Mouse (Mus musculus) ZHBTc4 (cell line): ENCODE results near the gene Mslnl.

Source experiments
- DNase-seq: peaks from one replicate; pipeline ENCODE4 v3.0.0-alpha.2; 2011; ENCODE audit warnings: low read depth, low spot score

Mslnl gene

DNA sequence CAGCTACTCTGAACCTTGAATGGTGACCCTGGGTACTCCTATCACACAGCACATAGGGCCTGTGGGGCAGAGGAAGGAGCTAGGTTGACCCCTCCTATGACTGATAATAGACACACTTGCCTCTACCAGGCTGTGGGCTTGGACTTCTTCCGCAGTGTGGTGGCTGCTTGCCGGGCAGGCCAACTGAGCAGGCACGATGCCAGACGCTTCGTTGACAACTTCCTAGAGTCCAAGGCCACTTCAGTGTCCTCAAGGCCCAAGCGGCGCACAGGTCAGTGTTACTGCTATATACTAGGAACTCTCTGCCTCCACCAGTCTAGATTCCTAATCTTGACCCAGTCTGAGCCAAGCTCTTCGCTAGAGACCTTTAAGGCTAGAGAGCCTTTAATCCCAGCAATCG is 8.0 kb downstream of the Mslnl start:
- no peak for DNase-seq

DNA sequence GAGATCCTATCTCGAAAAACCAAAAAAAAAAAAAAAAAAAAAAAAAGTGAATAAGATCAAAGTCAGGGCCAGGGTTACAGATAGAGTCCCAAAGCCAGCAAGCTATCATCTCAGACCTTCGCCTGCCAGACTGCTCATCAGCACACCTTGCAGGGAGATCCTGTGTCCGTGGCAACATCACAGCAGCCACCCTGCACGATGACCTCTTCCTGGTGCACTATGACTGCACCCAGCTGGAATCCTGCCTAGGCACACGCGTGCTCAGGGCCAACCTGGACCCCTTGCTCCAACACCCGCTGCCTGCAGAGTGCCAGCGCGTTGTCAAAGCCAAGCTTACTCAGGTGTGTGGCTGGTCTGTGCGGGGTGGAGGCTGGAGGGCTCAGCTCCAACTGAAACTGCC is 8.5 kb downstream of the Mslnl start:
- DNase-seq = no peak

DNA sequence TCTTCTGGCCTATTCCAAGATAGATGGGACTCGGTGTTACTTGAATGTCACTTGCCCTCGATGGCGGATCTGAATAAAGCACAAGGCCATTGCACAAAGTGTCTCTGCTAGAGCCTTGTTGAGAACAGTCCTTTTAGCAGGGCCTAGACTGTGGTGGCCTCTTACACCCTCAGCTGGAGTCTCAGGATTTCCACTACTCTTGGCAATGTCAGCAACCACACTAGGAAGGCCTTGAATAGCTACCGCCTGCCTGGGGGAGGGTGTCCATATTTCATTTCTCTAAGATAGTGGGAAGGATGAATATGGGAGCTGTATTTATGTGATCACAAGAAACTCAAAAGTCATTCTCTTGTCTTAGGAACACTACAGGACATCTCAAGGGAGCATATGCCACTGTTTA is 12.4 kb downstream of the Mslnl start:
- no peak for DNase-seq

DNA sequence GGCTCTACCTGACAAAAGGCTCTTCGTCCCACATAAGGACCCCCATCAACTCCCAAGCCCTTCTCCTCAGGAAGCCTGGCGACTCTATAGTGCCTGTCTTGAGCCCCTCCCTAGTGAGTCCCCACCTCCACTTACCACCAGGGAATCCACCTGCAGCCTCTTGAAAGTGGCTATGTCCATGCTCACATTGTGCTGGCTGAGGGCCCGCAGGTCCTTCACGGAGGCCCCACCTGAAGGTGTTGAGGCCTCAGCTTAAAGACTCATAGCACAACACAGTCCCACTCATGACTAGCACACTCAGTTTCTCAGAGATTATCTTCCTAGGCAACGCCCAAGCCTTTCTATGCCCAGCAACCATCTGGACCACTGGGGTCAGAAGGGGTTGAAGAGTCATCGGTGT is 13.5 kb downstream of the Mslnl start:
- no peak for DNase-seq

DNA sequence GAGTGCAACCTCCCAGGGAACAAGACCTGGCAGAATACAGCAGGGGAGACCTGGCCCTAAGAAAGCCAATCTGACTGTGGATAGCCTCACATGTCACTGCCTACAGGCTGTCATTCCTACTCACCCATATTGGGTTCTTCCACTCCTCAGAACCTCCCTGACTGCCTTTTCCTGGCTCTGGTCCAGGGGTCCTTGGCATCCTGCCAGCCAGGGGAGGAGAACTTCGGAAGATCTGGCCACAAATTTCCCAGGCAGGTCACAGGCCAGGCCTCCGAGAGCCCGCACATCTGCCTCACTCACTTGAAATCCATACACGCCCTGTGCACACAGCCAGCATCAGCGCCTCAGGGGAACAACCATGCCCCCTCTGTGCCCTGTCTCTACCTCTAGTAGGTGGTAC is 15.6 kb downstream of the Mslnl start:
- DNase-seq = no peak

DNA sequence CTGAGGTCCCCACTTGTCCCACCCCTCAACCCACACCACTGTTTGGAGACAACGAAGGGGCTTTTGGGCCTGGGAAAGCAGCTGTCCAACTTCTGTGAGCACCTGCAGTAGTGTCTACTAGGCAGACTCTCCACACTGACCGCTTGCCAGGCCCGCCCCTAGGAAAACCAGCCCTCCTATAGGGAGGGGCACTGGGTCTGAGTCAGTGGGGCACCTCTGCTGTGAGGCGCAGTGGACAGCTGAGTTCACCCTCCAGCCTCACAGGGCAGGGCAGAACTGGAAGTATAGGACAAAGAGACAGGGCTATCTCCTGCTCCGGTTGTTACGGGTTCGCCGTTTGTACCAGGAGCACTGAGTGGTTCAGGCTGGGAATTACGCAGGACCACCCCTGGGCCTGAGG is 18.4 kb downstream of the Mslnl start, which contains the start of gene Msln:
Gene Msln (minus strand): TSS at position 138 of the 400 bp plus-strand sequence.
- DNase-seq = no peak

DNA sequence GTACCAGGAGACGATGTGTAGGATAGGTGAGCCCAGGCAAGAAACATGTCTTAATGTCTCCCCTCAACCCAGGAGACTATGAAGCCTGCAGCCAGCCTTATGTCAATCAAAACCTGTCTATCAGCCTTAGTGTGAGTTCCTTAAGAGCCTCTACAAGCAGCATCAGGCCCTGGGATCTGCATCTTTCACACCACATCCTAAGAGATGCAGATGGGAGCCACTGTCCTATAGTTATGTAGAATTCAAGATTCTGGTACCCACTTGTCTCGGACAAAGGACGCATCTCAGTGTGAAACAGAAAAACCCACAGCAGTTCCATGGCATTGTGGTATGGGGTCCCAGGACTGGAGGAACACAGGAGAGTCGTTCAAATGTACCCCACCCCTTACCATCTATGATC is 19.2 kb downstream of the Mslnl start:
- DNase-seq = peak; percentile 58

DNA sequence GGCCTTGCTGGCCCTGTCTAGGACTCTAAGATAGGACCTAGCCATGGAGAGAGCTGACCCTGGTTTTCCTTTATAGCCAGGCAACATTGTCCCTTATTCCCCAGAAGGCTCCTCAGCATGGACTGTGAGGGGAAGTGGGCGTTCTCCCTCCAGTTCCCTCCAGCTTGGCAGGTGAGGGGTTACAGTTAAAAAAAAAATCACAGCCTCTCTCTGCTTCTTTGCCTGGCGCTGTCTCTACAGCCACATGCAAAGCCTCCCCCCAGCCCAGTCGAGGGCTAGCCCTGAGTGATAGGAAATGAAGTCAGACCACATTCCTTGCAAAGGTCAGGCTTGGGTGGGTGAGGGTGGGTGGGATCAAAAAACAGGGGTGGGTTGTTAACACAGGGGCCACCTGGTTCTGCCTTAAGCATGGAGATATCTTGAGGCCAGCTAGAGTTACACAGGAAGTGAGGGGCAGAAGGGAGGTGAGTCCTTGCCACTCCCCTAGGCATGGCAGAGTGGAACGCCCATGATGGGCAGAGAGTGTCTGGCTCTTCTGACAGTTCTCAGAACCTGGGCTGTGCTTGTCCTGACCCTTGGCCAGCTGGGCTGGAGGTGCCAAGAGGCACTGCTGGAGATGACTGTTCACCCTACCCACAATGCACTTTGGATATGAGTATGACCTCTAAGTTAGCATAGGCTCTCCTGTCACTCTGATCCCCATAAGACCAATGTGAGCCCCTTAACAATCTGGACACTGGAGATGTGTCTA is 20.0 kb downstream of the Mslnl start:
- peak; percentile 70 for DNase-seq

DNA sequence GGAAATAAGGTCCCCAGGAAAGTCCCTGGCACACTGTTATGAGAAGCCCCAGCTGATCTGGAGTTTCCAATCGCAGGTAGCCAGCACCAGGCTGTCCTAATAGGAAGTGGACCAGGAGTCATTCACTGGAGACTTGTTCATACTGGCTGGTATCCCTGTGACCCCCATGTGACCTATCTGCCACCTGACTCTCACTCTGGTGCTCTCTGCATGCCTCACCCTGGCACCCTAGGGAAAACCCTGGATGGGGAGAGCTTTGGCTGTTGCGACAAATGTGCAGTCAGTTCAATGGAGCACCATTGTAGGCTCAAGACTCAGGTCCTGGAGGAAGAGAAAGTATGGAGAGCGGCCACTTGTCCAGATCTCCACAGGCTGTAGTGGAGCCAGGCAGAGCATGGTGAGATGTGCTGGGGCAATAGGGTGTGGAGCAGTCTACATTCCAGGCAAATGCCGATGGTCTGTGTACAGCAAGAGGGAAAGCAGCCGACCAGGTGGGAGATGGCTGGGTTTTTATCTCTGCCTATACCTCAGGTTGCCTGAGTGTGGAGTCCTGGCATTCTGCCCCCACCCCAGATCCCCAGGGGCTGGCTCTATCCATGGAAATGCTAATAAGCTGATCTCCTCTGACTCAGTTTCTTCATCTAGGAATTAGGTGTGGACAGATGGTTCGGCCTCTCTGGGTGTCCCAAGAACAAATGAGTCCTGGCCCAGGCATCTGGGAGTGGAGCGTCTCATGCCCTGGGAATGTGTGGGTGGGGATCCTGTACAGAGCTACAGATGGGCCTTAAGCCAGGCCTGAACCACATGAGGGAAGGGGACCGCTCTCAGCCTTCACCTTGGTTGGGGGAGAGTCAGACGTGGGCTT is 20.8 kb downstream of the Mslnl start:
- DNase-seq = peak; percentile 93

DNA sequence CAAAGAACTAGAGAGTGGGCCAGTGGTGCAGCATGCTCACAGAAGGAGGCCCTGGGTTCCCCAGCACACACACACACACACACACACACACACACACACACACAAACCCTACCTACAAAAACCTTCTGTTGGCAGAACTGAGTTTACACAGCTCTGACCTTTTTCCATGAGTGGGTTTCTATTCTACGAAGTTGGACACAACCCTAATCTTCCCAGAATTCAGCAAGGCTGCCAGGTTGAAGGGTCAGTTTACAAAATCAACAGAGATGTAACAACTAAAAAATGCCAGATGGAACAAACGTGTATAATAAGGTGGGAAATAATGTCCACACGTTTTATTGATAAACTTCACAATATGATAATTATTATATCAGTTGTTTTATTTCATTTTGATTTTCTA is 21.8 kb downstream of the Mslnl start:
- DNase-seq = no peak

DNA sequence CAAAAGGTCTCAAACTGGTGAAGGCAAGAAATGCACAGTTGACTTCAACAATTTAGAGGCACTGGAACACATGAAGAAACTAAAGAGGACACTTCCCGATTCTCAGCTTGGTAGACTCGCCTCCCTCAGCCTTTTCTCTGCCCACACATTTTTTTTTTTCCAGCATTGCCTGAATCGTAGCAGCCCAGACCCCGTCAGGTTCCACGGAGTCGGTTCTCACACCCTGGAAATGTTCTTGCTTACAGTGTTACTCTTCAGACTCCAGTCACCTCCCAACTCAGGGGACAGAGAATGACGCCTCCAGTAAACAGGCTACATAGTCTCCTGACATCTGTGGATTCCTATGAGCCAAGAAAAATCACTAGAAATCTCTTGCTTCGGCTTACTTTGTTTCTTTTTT is 24.3 kb downstream of the Mslnl start:
- DNase-seq = no peak

DNA sequence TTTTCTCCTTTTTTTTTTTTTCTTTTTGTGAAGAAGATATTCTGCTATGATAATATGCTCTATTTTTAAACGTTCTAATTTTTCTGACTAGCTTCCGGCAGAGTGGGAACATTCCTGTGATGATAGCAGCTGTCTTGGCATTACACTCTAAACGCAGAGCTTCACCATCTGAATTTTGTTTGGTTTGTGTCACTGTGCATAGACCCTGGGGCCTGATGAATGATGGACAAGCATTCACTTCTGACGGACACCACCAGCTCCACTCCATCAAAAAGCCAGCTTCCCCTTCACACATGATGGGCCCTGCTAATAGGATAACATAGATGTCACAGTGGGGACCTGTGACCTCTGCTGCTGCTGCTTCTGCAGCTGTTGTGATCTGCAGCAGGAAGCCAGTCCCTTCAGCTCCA is 25.7 kb downstream of the Mslnl start:
- DNase-seq = no peak

DNA sequence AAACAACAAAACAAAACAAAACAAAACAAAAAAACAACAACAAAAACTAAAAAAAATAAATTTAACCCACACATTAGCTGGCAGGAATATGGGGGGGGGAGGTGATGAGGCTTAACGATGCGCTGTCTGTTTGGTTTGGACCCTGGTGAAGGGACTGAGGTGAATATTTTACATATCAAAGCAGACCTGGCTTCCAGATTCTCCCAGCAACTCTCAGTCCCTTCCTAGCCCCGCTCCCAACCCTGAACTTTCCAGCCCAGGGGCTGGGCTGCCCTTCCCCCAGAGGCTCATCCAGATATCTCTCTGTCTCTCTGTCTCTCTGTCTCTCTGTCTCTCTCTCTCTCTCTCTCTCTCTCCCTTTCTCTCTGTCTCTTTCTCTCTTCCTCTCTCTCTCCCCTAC is 26.7 kb downstream of the Mslnl start:
- peak; percentile 54 for DNase-seq

DNA sequence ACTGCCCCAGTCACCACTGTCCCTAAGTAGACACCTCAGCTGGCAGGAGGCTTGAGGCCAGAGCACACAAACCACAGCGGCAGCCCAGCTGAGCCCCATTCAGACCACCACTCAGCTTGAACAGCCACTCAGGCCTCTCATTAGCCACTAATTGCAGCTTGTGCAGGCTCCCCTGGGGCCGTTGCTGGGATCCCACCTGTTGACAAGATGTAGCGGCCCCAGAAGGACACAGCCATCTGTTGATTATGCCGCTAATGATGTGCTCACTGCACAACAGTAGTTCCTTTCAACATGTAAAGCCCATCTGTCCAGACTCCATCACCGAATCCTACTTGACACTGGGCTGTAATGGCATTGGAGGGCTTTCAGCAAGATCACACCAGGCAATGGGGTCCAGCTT is 30.0 kb downstream of the Mslnl start:
- DNase-seq = no peak

DNA sequence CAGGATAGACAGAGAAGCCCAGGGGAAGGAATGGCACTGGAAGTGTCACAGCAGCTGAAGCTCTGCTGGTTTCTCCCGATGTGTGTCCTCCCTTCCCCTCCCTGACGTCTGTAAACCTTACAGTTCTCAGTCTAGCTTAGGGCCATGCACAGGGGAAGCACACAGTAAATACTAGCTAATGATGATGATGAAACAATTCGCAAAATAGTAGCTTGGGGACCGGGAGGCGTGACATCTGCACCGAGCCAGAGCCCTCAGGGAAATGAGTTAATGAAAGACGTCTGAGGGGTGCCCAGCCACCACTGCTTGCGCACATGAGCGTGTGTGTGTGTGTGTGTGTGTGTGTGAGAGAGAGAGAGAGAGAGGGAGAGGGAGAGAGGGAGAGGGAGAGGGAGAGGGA is 33.5 kb downstream of the Mslnl start:
- DNase-seq = no peak

DNA sequence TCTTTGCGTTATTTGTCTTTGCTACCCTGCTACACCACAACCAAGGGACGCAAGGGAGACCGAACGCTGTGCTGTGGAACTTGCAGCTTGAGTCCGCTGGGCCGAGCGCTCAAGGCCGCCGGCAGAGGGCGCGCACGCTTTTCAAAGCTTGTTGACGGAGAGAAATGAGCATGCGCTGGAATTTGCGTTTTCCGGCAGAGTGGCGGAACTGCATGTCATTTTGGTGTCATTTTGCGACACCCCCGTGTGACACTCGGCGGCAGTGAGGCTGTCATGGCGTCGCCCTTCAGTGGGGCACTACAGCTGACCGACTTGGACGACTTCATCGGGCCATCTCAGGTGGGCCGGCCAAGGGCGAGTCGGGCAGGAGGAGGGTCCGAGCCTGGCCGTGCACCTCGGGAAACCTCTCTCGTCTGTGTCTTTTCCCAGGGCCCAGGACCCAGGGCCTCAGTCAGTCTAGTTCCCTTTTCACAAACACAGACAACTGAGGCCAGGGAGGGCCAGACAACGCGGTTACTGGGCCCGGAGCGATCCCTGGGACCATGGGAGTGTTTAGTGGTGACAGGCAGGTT is 37.8 kb downstream of the Mslnl start, which contains the start of gene Narfl:
Gene Narfl (plus strand): TSS at position 228 of the 572 bp plus-strand sequence.
- peak; percentile 99 for DNase-seq

DNA sequence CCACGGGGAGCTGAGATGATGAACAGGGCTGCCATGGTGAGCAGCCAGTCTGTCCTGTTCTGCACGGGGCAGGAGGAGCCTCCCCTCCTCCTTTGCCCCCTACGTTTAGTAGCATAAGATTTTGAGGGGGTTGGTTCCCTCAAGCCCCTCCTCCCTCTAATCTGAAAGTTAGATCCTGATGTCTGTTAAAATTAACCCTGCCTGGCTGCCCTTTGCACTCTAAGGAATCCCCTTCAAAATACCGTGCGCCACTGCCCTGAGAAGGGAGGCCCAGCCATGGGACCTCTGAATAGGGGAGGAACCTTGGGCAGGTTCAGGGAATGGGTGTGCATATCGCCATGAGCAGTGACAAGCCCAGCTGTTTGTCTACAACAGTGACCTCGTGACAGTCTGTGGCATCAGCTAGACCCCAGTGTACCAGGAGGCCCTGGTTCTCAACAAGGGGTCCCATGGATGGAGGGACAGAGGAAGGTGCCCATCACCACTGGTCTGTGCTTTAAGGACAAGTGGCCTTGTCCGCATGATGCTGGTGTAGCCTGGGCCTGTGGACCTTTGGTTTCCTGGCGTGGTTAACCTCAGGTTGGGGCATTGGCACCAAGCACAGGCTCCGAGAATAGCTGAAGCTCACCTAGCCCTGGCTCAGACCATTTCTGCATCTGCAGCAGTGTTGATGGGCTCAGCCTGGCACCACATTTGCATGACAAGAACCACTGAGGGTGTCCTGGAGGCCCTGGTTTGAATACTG is 39.6 kb downstream of the Mslnl start:
- no peak for DNase-seq

DNA sequence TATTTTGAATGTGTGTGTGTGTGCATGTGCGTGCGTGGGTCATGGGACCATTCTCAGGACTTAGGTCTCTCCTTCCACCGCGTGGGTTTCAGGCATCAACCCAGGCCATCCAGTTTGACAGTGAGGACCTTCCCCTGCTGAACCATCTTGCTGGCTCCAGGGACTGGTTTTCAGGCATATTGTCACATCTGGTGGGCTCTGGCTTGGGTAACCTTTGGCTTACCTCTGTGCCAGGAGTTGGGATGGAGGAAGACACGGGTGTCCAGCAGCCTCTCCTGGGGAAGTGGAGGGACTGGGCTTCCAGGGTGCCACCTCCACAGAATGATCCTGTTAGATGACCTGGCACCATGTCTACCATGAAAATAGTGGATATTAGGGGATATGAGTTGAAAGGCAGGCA is 42.1 kb downstream of the Mslnl start:
- no peak for DNase-seq

DNA sequence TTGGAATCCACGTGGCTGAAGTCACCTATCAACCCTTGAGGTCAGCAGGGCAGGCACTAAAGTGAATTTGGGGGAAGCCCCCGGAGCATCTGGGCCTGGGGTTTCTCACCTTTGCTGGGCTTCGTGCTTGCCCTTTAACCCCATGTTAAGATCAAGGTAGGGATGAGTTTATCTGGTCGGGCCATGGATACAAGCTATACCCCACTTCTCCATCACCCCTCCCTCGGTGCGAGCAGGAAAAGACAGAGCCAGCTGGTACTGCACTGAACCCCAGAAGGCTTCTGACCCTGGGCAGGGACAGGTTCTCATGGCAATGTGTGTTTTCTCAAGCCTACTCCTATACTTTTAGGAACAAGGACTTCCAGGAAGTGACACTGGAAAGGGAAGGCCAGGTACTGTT is 45.5 kb downstream of the Mslnl start:
- DNase-seq = no peak

DNA sequence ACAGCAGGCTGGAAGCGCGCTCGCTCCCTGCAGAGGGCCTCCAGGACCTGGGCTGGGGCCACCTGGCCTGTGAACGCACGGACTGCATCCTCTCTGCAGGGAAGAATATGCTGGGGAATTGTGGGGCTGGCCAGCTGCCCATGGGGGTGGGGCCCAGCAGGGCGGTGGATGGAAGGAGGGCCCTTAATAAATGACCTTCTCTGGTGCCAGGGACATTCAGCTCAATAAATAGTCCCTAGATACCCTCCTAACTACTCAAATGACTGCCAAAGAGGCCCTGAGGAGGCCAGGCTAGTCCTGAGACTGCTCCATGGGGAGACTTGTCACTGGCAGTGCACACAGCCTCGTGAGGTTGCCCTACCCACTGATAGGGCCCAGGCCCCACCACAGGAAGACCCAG is 47.2 kb downstream of the Mslnl start:
- no peak for DNase-seq

DNA sequence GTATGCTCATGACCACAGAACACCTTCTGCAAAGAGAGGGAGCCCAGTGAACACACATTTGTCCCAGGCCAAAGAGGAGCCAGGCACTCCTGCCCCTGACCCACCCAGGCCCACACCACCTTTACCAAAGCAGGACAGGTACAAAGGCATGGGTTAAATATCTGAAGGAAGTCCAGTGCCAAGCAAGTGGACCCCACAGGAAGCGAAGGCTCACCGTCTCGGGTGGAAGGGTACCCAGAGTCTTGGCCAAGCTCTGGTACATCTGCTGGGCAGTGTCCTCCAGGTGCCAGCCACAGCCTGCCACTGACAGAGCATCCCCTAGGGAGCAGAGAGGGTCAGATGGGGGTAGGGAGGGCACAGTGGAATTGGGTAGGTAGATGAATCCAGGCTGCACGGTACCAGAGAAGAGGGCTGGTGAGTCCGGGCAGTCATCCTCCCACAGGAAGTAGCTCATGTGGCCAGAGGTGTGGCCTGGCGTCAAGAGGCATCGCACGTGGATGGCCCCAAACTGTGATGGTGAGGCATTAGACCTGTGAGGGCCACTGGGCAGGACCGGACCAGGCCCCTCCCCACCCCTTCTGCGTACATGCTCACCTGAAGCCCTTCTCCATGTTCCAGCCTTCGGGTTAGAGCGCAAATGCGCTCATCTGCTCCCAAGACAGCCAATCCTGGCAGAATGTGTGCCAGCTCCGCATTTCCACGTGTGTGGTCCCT is 48.2 kb downstream of the Mslnl start:
- DNase-seq = no peak
